Mouse (Mus musculus) brain, embryonic 14.5 days (tissue): Measurements from ENCODE around the gene Npm1.

ENCODE experiments used
- CTCF ChIP-seq: fragments of 200-500 bp; IDR thresholded peaks from 2 replicates; pipeline ENCODE4 v1.5.1; 2012; ENCODE audit warnings: inconsistent platforms, mild to moderate bottlenecking, moderate library complexity, borderline replicate concordance; ENCODE audit not compliant: insufficient read depth, insufficient read length; ENCODE audit errors: extremely low read depth
- POLR2A ChIP-seq: fragments of 200-500 bp; IDR thresholded peaks from 2 replicates; pipeline ENCODE4 v1.6.1; 2012; ENCODE audit warnings: mild to moderate bottlenecking, inconsistent platforms, borderline replicate concordance; ENCODE audit not compliant: poor library complexity, insufficient read depth, insufficient read length, severe bottlenecking; ENCODE audit errors: extremely low read depth

DNA sequence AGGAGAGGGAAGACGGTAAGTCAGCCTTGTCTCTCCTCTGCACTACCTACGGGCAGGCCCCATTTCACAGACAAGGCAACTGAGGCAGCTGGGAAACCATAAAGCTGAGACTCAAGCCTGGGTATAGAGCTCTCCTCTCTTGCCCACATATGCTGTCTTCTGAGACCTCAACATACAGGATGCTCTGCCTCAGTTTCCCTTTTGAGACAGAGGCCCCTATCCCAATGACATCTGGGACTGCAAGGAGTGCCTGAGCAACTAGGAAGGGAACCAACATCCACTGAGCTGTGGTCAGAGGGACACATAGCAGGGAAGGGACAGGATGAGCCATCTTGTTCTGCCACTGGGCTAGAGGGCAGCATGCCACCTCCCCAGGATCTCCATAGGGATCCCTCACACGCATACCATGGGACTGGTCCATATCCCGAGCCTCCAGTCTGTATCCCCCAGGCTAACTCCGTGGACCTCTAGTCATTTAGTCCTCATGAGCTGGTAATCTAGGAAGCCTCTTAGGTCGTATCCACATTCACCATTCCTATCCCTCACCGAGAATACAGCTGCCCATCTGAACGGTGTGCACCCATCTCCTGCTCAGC lies 28.5 kb downstream of the Npm1 start:
- TF ChIP-seq CTCF (no peak), POLR2A (no peak)
